Mouse (Mus musculus): ENCODE data around the gene Ros1. TPM values are rescaled to one million over a fixed set of nuclear protein-coding genes. Genes with fewer than 3 reads are reported as not detected.

Ros1 gene
- polyA plus RNA-seq, 1 experiment = not detected

DNA sequence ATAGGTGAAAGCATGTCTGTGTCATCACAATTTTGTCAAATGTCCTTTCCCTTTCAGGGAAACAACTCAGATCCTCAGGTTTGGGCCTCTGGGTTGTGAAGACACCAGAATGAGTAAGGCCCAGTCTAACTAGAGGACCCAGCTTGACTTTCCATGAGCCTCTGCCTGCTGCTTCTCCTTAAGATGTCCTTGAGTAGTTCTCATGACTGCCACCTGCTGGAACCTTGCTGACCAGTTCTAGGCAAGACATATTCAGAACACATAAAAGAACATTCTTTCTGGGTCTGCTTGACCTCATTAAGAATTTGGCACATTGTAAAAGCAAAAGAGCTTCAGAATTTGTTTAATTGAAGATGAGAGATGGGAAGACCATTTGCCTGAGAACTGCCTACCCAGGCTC lies 122.6 kb downstream of the Ros1 start:
- Histone ChIP-seq H3K27ac (ENCODE audit: insufficient read depth, low read length) (no peak overlapping the region), H3K4me3 (ENCODE audit: insufficient read depth, low read length) (no peak overlapping the region), H3K4me1 (ENCODE audit: control insufficient read depth, insufficient read depth, low read length) (no peaks in the 10 kb centered on the region)
- TF ChIP-seq POLR2A (IDR thresholded peaks at IDR 0.05; ENCODE audit: extremely low read depth, insufficient read depth, low read length) (no peak), CTCF (IDR thresholded peaks at IDR 0.05; ENCODE audit: extremely low read depth, insufficient read depth, low read length) (peak; percentile 45)

- no peak overlapping the region for H3K27ac ChIP-seq (ENCODE audit: insufficient read depth, low read length)
- H3K4me1 ChIP-seq (ENCODE audit: control insufficient read depth, insufficient read depth, low read length) = no peaks in the 10 kb centered on the region
- H3K4me3 ChIP-seq (ENCODE audit: insufficient read depth, low read length) = no peak overlapping the region
- TF ChIP-seq POLR2A (IDR thresholded peaks at IDR 0.05; ENCODE audit: extremely low read depth, insufficient read depth, low read length) (no peak), CTCF (IDR thresholded peaks at IDR 0.05; ENCODE audit: extremely low read depth, insufficient read depth, low read length) (no peak)
Measured at GRCm38 (mm10) chr10:52048287-52048686, 146.8 kb downstream of the Ros1 start.

DNA sequence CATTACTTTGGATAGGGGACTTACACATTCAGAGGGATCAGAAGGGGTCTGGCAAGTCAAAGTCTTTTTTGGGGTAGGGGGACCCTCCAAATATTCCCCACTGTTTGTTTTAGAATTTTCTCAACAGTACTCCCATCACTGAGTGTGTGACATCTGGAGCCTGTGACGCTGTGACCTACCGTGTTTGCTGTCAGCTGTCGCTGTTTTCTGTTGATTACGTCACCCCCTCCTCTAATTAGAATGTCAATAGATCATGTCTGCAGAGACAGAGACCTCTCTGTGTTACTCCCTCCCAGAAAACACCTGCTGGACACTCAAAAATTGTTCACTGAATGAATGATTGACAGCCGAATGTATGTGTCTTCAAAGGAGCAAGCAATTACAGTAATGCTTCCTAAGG lies 152.0 kb downstream of the Ros1 start:
- Histone ChIP-seq H3K4me1 (ENCODE audit: control insufficient read depth, insufficient read depth, low read length) (no peaks in the 10 kb centered on the region), H3K4me3 (ENCODE audit: insufficient read depth, low read length) (no peak overlapping the region), H3K27ac (ENCODE audit: insufficient read depth, low read length) (no peak overlapping the region)
- no peak for TF ChIP-seq CTCF (IDR thresholded peaks at IDR 0.05; ENCODE audit: extremely low read depth, insufficient read depth, low read length)
- no peak for TF ChIP-seq POLR2A (IDR thresholded peaks at IDR 0.05; ENCODE audit: extremely low read depth, insufficient read depth, low read length)

GRCm38 (mm10) chr10:52039392-52039791 lies 155.7 kb downstream of the Ros1 start:
- Histone ChIP-seq H3K27ac (ENCODE audit: insufficient read depth, low read length) (no peak overlapping the region), H3K4me3 (ENCODE audit: insufficient read depth, low read length) (no peak overlapping the region)
- TF ChIP-seq POLR2A (IDR thresholded peaks at IDR 0.05; ENCODE audit: extremely low read depth, insufficient read depth, low read length) (no peak), CTCF (IDR thresholded peaks at IDR 0.05; ENCODE audit: extremely low read depth, insufficient read depth, low read length) (no peak)

DNA sequence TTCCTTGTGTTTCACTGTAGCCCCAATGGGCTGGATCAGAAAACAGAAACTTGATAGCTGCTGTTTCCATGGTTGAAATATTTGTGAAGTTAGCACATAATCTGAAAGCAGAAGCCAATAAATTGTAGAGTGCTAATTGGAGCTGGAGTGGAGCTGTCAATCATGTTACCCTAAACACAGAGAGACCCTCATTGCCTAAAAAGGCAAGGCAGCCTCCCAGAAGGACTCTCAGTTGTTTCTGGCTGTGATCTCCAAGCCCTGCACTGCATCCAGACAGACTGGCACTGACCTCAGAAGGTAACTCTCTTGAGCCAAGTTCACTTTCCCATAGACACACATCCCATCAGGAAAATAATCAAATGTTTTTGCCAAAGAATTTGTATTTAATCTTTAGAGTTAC lies 161.3 kb downstream of the Ros1 start:
- no peak overlapping the region for H3K27ac ChIP-seq (ENCODE audit: insufficient read depth, low read length)
- H3K4me1 ChIP-seq (ENCODE audit: control insufficient read depth, insufficient read depth, low read length) = no peaks in the 10 kb centered on the region
- TF ChIP-seq POLR2A (IDR thresholded peaks at IDR 0.05; ENCODE audit: extremely low read depth, insufficient read depth, low read length) (no peak), CTCF (IDR thresholded peaks at IDR 0.05; ENCODE audit: extremely low read depth, insufficient read depth, low read length) (no peak)
- no peak overlapping the region for H3K4me3 ChIP-seq (ENCODE audit: insufficient read depth, low read length)

More at GRCm38 (mm10) chr10:52039392-52039791, 155.7 kb downstream of the Ros1 start:
- no peaks in the 10 kb centered on the region for H3K4me1 ChIP-seq (ENCODE audit: control insufficient read depth, insufficient read depth, low read length)

GRCm38 (mm10) chr10:52029421-52030080 lies 165.5 kb downstream of the Ros1 start:
- no peaks in the 10 kb centered on the region for H3K4me1 ChIP-seq (ENCODE audit: control insufficient read depth, insufficient read depth, low read length)
- TF ChIP-seq POLR2A (IDR thresholded peaks at IDR 0.05; ENCODE audit: extremely low read depth, insufficient read depth, low read length) (no peak), CTCF (IDR thresholded peaks at IDR 0.05; ENCODE audit: extremely low read depth, insufficient read depth, low read length) (no peak)
- no peak overlapping the region for H3K4me3 ChIP-seq (ENCODE audit: insufficient read depth, low read length)
- H3K27ac ChIP-seq (ENCODE audit: insufficient read depth, low read length) = no peak overlapping the region

DNA sequence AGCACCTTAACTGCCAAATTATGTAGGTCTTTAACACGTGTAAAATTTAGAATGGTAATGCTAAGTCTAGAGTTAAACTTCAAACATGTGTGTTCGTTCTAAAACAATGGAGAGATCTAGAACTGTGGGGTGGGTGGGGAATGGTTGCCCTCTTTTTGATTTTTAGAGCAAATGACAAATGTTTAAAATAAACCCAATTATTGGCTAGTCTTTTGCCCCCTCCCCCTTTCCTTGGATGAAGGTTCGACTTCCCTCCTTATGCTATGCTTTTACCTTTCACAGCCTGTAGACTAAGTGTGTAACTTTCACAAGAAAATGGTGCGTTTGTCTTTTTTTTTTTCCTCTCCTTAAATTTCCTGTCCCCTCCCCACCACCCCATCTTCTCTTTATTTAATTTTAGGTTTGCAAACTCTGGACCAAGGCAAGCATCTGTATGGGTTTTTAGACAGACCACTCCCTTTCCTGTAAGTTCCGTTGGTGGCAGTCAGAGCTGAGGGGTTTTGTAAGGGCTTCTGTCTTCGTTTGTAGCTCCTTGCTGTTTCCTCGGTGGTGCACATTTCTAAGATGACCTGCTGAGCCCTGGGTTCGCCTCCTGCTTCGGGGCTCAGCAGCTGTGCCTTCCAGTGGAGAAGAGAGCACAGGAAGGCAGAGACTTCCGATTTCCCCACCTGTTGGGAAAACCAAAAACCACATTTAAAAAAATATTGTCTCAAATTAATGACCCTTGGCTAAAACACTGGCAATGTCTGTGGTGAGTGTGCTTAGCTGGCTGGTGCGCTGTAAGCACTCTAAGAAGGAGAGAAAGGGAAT lies 166.3 kb downstream of the Ros1 start:
- no peak for TF ChIP-seq POLR2A (IDR thresholded peaks at IDR 0.05; ENCODE audit: extremely low read depth, insufficient read depth, low read length)
- no peak for TF ChIP-seq CTCF (IDR thresholded peaks at IDR 0.05; ENCODE audit: extremely low read depth, insufficient read depth, low read length)
- no peaks in the 10 kb centered on the region for H3K4me1 ChIP-seq (ENCODE audit: control insufficient read depth, insufficient read depth, low read length)
- no peak overlapping the region for H3K4me3 ChIP-seq (ENCODE audit: insufficient read depth, low read length)
- H3K27ac ChIP-seq (ENCODE audit: insufficient read depth, low read length) = no peak overlapping the region

DNA sequence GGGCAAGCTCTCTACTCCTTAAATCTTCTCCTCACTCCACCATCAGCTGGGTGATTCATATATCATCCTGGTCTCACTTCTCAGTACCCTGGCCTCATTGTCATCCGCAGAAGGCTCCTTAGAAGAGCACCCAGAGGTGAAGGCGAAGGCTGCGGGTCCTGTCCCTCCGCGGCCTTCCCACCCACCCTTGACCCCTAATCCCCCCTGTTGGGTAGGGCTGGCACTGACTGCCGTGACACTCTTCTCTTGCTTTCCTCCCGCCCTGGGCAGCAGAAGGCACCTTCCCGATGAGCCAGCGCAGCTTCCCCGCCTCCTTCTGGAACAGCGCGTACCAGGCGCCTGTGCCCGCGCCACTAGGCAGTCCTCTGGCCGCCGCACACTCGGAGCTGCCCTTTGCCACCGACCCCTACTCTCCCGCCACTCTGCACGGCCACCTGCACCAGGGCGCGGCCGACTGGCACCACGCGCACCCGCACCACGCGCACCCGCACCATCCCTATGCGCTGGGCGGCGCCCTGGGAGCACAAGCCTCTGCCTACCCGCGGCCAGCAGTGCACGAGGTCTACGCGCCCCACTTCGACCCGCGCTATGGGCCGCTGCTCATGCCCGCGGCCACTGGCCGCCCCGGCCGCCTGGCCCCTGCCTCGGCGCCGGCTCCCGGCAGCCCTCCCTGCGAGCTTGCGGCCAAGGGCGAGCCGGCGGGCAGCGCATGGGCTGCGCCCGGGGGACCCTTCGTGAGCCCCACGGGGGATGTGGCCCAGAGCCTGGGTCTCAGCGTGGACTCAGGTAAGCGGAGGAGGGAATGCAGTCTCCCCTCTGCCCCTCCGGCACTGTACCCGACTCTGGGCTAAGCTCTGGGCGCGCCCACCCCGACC lies 167.6 kb downstream of the Ros1 start:
- TF ChIP-seq CTCF (IDR thresholded peaks at IDR 0.05; ENCODE audit: extremely low read depth, insufficient read depth, low read length) (no peak), POLR2A (IDR thresholded peaks at IDR 0.05; ENCODE audit: extremely low read depth, insufficient read depth, low read length) (no peak)
- Histone ChIP-seq H3K4me3 (ENCODE audit: insufficient read depth, low read length) (no peak overlapping the region), H3K4me1 (ENCODE audit: control insufficient read depth, insufficient read depth, low read length) (no peaks in the 10 kb centered on the region), H3K27ac (ENCODE audit: insufficient read depth, low read length) (no peak overlapping the region)

DNA sequence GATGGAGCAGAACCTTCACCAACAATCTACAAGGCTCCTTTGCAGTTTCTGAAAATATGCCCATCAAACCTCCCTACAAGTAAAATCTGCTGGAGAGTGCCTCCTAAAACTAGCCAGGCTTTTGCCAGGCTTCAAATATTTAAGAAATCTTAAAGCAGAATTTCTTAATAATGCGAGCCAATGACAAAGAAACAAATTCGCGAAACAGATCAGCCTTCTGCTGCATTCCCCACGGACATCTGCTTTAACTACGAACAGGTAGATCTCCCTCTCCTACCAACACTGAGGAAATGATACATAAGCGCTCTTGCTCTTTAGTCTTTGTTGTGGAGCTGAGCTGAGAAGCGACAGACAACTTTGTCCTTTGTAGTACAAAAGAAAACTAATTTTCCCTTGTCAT lies 169.2 kb downstream of the Ros1 start:
- Histone ChIP-seq H3K4me3 (ENCODE audit: insufficient read depth, low read length) (no peak overlapping the region), H3K4me1 (ENCODE audit: control insufficient read depth, insufficient read depth, low read length) (no peaks in the 10 kb centered on the region), H3K27ac (ENCODE audit: insufficient read depth, low read length) (no peak overlapping the region)
- no peak for TF ChIP-seq CTCF (IDR thresholded peaks at IDR 0.05; ENCODE audit: extremely low read depth, insufficient read depth, low read length)
- no peak for TF ChIP-seq POLR2A (IDR thresholded peaks at IDR 0.05; ENCODE audit: extremely low read depth, insufficient read depth, low read length)

Data from cortical plate, adult 2 months (tissue).